Mouse (Mus musculus): ENCODE results near the gene Nmi.
"Not testable (repeated sequence)": the region's sequence is repeated elsewhere in the genome, so short reads cannot be mapped to it uniquely, and the experiment has no call there.

Nmi gene

GRCm38 (mm10) chr2:51973410-51973968 lies at the start of gene Nmi:
Gene Nmi, minus strand, starts transcription at chr2:51973494.
- peak; percentile 3 for DNase-seq (ENCODE audit: low spot score)

- DNase-seq (ENCODE audit: low spot score): no peak
Measured at GRCm38 (mm10) chr2:52016361-52016760, 43.1 kb upstream of the Nmi start.

- DNase-seq (ENCODE audit: low spot score): no peak
Measured at GRCm38 (mm10) chr2:52013306-52013820, 40.1 kb upstream of the Nmi start.

GRCm38 (mm10) chr2:52011820-52012219 lies 38.5 kb upstream of the Nmi start:
- not testable (repeated sequence) for DNase-seq (ENCODE audit: low spot score)

- no peak for DNase-seq (ENCODE audit: low spot score)
Measured at GRCm38 (mm10) chr2:52006380-52006779, 33.1 kb upstream of the Nmi start.

- not testable (repeated sequence) for DNase-seq (ENCODE audit: low spot score)
Measured at GRCm38 (mm10) chr2:52002299-52002698, 29.0 kb upstream of the Nmi start.

GRCm38 (mm10) chr2:52001521-52001920 lies 28.2 kb upstream of the Nmi start:
- DNase-seq (ENCODE audit: low spot score): no peak

- no peak for DNase-seq (ENCODE audit: low spot score)
Measured at GRCm38 (mm10) chr2:51999996-52000395, 26.7 kb upstream of the Nmi start.

GRCm38 (mm10) chr2:51991447-51991846 lies 18.2 kb upstream of the Nmi start:
- DNase-seq (ENCODE audit: low spot score): no peak

- no peak for DNase-seq (ENCODE audit: low spot score)
Measured at GRCm38 (mm10) chr2:51989559-51989958, 16.3 kb upstream of the Nmi start.

GRCm38 (mm10) chr2:51986695-51987094 lies 13.4 kb upstream of the Nmi start:
- DNase-seq (ENCODE audit: low spot score): no peak

- no peak for DNase-seq (ENCODE audit: low spot score)
Measured at GRCm38 (mm10) chr2:51986157-51986556, 12.9 kb upstream of the Nmi start.

GRCm38 (mm10) chr2:51985241-51985640 lies 11.9 kb upstream of the Nmi start:
- no peak for DNase-seq (ENCODE audit: low spot score)

GRCm38 (mm10) chr2:51982288-51982687 lies 9.0 kb upstream of the Nmi start:
- peak; percentile 10 for DNase-seq (ENCODE audit: low spot score)

GRCm38 (mm10) chr2:51981630-51982029 lies 8.3 kb upstream of the Nmi start:
- DNase-seq (ENCODE audit: low spot score): no peak

GRCm38 (mm10) chr2:51972641-51973409 lies 469 bp downstream of the Nmi start:
- peak; percentile 81 for DNase-seq (ENCODE audit: low spot score)

GRCm38 (mm10) chr2:51972142-51972541 lies 1.2 kb downstream of the Nmi start:
- peak; percentile 51 for DNase-seq (ENCODE audit: low spot score)

- no peak for DNase-seq (ENCODE audit: low spot score)
Measured at GRCm38 (mm10) chr2:51970897-51971296, 2.4 kb downstream of the Nmi start.

- no peak for DNase-seq (ENCODE audit: low spot score)
Measured at GRCm38 (mm10) chr2:51967288-51967687, 6.0 kb downstream of the Nmi start.

GRCm38 (mm10) chr2:51953648-51954204 lies 19.6 kb downstream of the Nmi start:
- DNase-seq (ENCODE audit: low spot score): no peak

- no peak for DNase-seq (ENCODE audit: low spot score)
Measured at GRCm38 (mm10) chr2:51950876-51951275, 22.4 kb downstream of the Nmi start.

- no peak for DNase-seq (ENCODE audit: low spot score)
Measured at GRCm38 (mm10) chr2:51948105-51948830, 25.0 kb downstream of the Nmi start.

GRCm38 (mm10) chr2:51945812-51946211 lies 27.5 kb downstream of the Nmi start:
- peak; percentile 5 for DNase-seq (ENCODE audit: low spot score)

Data from T-cell, adult 2 months (primary cell).